Mouse (Mus musculus) stomach, postnatal 0 days (tissue): Measurements from ENCODE around the gene G2e3. TPM values are rescaled to one million over a fixed set of nuclear protein-coding genes. Genes with fewer than 3 reads are reported as not detected.

Experiments
- ATAC-seq: fragments of 200-750 bp; cut with Nextera tagmentation; 2 replicates; pipeline ENCODE4 v1.8.0; 2017; ENCODE audit not compliant: low FRiP score, low TSS enrichment
- DNase-seq: peaks from one replicate; pipeline ENCODE4 v3.0.0-alpha.2; 2016; ENCODE audit warnings: low spot score
- H3K27ac ChIP-seq: fragments of 300-500 bp; sonication (generic); replicated peaks from 2 replicates; pipeline ENCODE4 v1.5.1; 2014; ENCODE audit warnings: mild to moderate bottlenecking, control low read depth
- H3K27me3 ChIP-seq: fragments of 300-500 bp; sonication (generic); 2 replicates; pipeline ENCODE4 v1.6.1; 2014; ENCODE audit warnings: low read length; ENCODE audit not compliant: control insufficient read depth, insufficient read depth
- H3K36me3 ChIP-seq: fragments of 300-500 bp; sonication (generic); 2 replicates; pipeline ENCODE4 v1.6.1; 2014; ENCODE audit warnings: low read length, mixed read lengths; ENCODE audit not compliant: control insufficient read depth, insufficient read depth
- H3K4me1 ChIP-seq: fragments of 300-500 bp; sonication (generic); replicated peaks from 2 replicates; pipeline ENCODE4 v1.6.1; 2014; ENCODE audit warnings: antibody characterized with exemption; ENCODE audit not compliant: control insufficient read depth, insufficient read depth
- H3K4me2 ChIP-seq: fragments of 300-500 bp; sonication (generic); replicated peaks from 2 replicates; pipeline ENCODE4 v1.6.1; 2014; ENCODE audit warnings: low read depth, mild to moderate bottlenecking, control low read depth, moderate library complexity
- H3K4me3 ChIP-seq: fragments of 300-500 bp; sonication (generic); 2 replicates; pipeline ENCODE4 v1.5.1; 2014; ENCODE audit warnings: low read depth, low read length, control low read depth
- H3K9ac ChIP-seq: fragments of 300-500 bp; sonication (generic); 2 replicates; pipeline ENCODE4 v1.6.1; 2014; ENCODE audit warnings: mild to moderate bottlenecking, low read length, control low read depth, mixed read lengths
- H3K9me3 ChIP-seq: fragments of 300-500 bp; sonication (generic); 2 replicates; pipeline ENCODE4 v1.6.1; 2016; ENCODE audit warnings: low read length; ENCODE audit not compliant: control insufficient read depth
- CTCF ChIP-seq: IDR thresholded peaks from 2 replicates; pipeline ENCODE4 v1.5.1; 2016; ENCODE audit warnings: antibody characterized with exemption, low read depth, mild to moderate bottlenecking, moderate library complexity
- EP300 ChIP-seq: optimal IDR thresholded peaks from 2 replicates; pipeline ENCODE3; 2016; ENCODE audit warnings: antibody characterized with exemption
- WGBS: fragments of 180-500 bp; shearing (Covaris S2); extraction: QIAGEN DNeasy Blood & Tissue Kit; methylation state at CpG from one replicate; pipeline ENCODE4 v1.1.7; 2014; 5-methylcytosine and 5-hydroxymethylcytosine counted together
- polyA plus RNA-seq: library from polyadenylated mRNA; unstranded; fragments of >200 nt; fragmentation: Nextera tagmentation; extraction: Ambion mirVana; gene quantifications from 2 replicates; pipeline ENCODE4 v1.2.1, GENCODE M21; 2015

G2e3 gene
- polyA plus RNA-seq, 1 experiment from 2014 or later: 11.4 TPM

DNA sequence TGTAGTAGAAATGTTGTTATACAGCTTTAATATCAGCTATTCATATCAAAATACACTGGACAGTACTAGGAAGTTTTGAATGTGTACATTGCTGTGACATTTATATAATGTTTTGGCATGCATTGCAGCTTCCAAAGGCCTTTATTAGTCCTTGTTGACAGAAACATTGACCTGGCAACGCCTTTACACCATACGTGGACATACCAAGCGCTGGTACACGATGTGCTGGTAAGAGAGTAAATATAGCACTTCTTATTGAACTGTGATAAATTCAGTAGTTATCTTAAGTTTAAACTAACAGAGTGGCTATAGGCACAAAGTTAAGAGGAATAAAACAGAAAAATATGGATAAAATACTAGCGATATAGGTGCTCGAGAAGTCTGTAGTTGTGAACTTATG, 52.0 kb downstream of the G2e3 start:
- 84% methylated on average over 6 of the region's 6 CpGs for WGBS
- Histone ChIP-seq H3K4me1 (no peaks in the 10 kb centered on the region), H3K4me3 (no peak overlapping the region), H3K4me2 (no peak overlapping the region), H3K27ac (no peak overlapping the region), H3K36me3 (peaks cover 19% of the 10 kb centered on the region), H3K27me3 (no peaks in the 10 kb centered on the region), H3K9ac (no peak overlapping the region), H3K9me3 (no peaks in the 10 kb centered on the region)
- TF ChIP-seq CTCF: no peak
- TF ChIP-seq EP300: no peak
- ATAC-seq (peak; percentile 85), DNase-seq (peak; percentile 21)

DNA sequence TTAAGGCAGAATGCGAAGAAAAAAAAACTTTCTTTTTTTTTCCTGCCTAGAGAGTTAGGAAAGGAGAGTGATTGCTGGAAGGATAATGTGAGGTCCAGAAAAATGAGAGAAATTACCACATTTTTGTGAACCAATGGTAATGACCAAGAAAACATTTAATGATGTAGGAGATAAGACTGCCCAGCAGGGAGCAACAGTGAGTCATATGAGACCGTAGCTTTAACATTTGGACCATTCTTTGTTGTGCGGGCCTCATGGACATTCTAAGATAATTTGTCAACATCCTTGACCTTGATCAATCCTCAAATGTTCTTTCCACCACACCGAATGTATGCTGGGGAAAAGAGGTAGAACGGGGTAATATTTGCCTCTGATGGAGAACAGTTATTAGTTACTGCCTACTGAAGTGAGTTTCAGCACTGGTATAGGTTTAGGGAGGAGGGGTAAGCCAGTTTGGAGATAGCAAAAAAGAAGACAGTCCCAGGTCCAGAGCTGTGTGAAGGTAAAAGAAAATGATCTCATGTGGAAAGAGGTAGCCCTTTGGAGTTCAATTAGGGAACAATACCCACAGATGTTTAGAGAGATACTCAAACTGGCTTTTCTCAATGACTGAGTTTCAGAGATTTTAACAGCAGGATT, 54.3 kb downstream of the G2e3 start:
- peak; percentile 69 for TF ChIP-seq CTCF
- TF ChIP-seq EP300: no peak
- Histone ChIP-seq H3K4me1 (no peaks in the 10 kb centered on the region), H3K9ac (no peak overlapping the region), H3K4me3 (no peak overlapping the region), H3K27me3 (no peaks in the 10 kb centered on the region), H3K36me3 (peaks cover 16% of the 10 kb centered on the region; the same call in 1 of the 2 replicates), H3K27ac (no peak overlapping the region), H3K4me2 (no peak overlapping the region), H3K9me3 (no peaks in the 10 kb centered on the region)
- WGBS: 62% methylated on average over 5 of the region's 5 CpGs
- no peak for DNase-seq
- no peak for ATAC-seq

DNA sequence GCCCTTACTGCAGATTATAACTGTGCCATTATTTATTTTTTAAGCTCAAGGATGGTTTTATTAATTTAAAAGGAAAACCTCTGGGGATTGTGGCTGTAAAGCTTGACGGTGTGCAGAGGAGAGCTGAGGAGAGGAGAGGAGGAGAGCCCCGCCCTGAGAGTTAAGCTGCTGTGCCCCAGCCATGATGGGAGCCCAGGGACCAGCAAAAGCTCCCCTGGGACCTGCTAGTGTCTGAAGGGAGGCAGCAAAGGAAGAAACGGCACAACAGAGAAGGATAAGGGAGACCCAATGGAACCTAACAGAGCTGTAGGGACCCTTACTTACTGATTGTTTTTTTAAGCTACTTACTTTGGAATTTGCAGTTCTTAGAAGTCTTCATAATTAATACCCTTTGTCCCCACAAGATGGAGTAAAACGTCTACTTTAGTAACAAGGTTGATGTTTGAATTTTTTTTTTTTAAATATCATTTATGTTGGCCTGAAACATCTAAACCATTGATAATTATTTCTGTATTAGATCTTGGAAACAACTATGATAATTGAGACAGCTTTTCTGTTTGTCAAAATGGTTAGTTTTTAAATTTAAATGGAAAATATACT, 56.2 kb downstream of the G2e3 start:
- no peaks in the 10 kb centered on the region for H3K9me3 ChIP-seq
- no peak overlapping the region for H3K4me3 ChIP-seq
- H3K27ac ChIP-seq: no peak overlapping the region
- DNase-seq: no peak
- no peaks in the 10 kb centered on the region for H3K4me1 ChIP-seq
- 59% methylated on average over 4 of the region's 4 CpGs for WGBS
- no peak overlapping the region for H3K9ac ChIP-seq
- no peak for ATAC-seq
- H3K4me2 ChIP-seq: no peak overlapping the region
- peak; percentile 39 for TF ChIP-seq CTCF
- no peak for TF ChIP-seq EP300
- H3K27me3 ChIP-seq: no peaks in the 10 kb centered on the region
- H3K36me3 ChIP-seq: peaks cover 15% of the 10 kb centered on the region; the same call in 1 of the 2 replicates

DNA sequence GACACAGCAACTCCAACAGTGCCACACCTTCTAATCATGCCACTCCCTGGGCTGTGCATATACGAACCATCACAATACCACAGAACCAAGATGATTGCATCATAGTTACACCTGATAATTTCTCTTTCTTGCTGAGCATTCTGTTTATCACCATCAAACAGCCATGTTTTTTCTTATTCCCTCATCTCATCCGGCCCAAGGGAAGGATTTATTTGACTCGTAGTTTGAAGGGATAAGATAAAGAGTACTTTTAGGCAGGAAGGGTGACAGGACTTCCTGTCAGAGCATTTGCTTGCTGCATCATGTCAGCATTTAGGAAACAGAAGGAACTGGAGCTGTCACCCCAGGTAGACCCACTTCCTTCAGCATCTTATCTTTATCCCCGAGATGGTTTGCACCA, 63.5 kb downstream of the G2e3 start:
- H3K36me3 ChIP-seq: peaks cover 15% of the 10 kb centered on the region
- 79% methylated on average over 4 of the region's 4 CpGs for WGBS
- no peak overlapping the region for H3K9ac ChIP-seq
- no peak overlapping the region for H3K4me3 ChIP-seq
- TF ChIP-seq CTCF (no peak), EP300 (no peak)
- H3K27me3 ChIP-seq: no peaks in the 10 kb centered on the region
- no peaks in the 10 kb centered on the region for H3K4me1 ChIP-seq
- no peak for DNase-seq
- ATAC-seq: no peak
- no peak overlapping the region for H3K27ac ChIP-seq
- H3K4me2 ChIP-seq: no peak overlapping the region
- H3K9me3 ChIP-seq: no peaks in the 10 kb centered on the region

Other genes starting within 250 kb of the G2e3 start
- gene Scfd1, start 29.4 kb downstream of the G2e3 start, polyA plus RNA-seq: 59.7 and 61.8 TPM in 2 replicates
- 0.50 and 0.61 TPM in 2 replicates for gene Coch, start 245.3 kb downstream of the G2e3 start, polyA plus RNA-seq